Mouse (Mus musculus) hindbrain, embryonic 11.5 days (tissue): ENCODE measurements around the gene Gm20388. TPM values are rescaled to one million over a fixed set of nuclear protein-coding genes. Genes with fewer than 3 reads are reported as not detected.
A peak's percentile ranks its signal among the peaks of the same experiment; 100 is the strongest.

ENCODE experiments used
- ATAC-seq: fragments of 200-750 bp; cut with Nextera tagmentation; 2 replicates; pipeline ENCODE4 v1.8.0; 2017; ENCODE audit warnings: mild to moderate bottlenecking, moderate TSS enrichment, moderate library complexity; ENCODE audit not compliant: low FRiP score
- DNase-seq: peaks from one replicate; pipeline ENCODE4 v3.0.0-alpha.2; 2015; ENCODE audit warnings: low spot score
- H3K27ac ChIP-seq: fragments of 300-500 bp; sonication (generic); 2 replicates; pipeline ENCODE4 v1.5.1; 2014; ENCODE audit warnings: mild to moderate bottlenecking, low read depth, low read length
- H3K27me3 ChIP-seq: fragments of 300-500 bp; sonication (generic); 2 replicates; pipeline ENCODE4 v1.6.1; 2014; ENCODE audit warnings: mild to moderate bottlenecking, low read length, moderate library complexity, mixed read lengths; ENCODE audit not compliant: control insufficient read depth, insufficient read depth
- H3K36me3 ChIP-seq: fragments of 300-500 bp; sonication (generic); 2 replicates; pipeline ENCODE4 v1.6.1; 2014; ENCODE audit warnings: mild to moderate bottlenecking, low read length, moderate library complexity, mixed read lengths; ENCODE audit not compliant: control insufficient read depth, insufficient read depth
- H3K4me1 ChIP-seq: fragments of 300-500 bp; sonication (generic); replicated peaks from 2 replicates; pipeline ENCODE4 v1.6.1; 2014; ENCODE audit warnings: low read length, mixed read lengths; ENCODE audit not compliant: control insufficient read depth, insufficient read depth
- H3K4me2 ChIP-seq: fragments of 300-500 bp; sonication (generic); replicated peaks from 2 replicates; pipeline ENCODE4 v1.6.1; 2014; ENCODE audit warnings: mild to moderate bottlenecking, low read depth, low read length
- H3K4me3 ChIP-seq: fragments of 300-500 bp; sonication (generic); 2 replicates; pipeline ENCODE4 v1.5.1; 2014; ENCODE audit warnings: low read depth, low read length
- H3K9ac ChIP-seq: fragments of 300-500 bp; sonication (generic); 2 replicates; pipeline ENCODE4 v1.6.1; 2014; ENCODE audit warnings: low read depth, low read length
- H3K9me3 ChIP-seq: fragments of 300-500 bp; sonication (generic); 2 replicates; pipeline ENCODE4 v1.6.1; 2016; ENCODE audit warnings: low read length; ENCODE audit not compliant: control insufficient read depth
- WGBS: fragments of 180-500 bp; shearing (Covaris S2); extraction: QIAGEN DNeasy Blood & Tissue Kit; methylation state at CpG from one replicate; pipeline ENCODE4 v1.1.7; 2014; 5-methylcytosine and 5-hydroxymethylcytosine counted together
- polyA plus RNA-seq: library from polyadenylated mRNA; unstranded; fragments of >200 nt; fragmentation: Nextera tagmentation; extraction: Ambion mirVana; gene quantifications from 2 replicates; pipeline ENCODE4 v1.2.1, GENCODE M21; 2014

Gene Gm20388
- polyA plus RNA-seq, 1 experiment from 2014 or later, result 11.8 TPM

DNA sequence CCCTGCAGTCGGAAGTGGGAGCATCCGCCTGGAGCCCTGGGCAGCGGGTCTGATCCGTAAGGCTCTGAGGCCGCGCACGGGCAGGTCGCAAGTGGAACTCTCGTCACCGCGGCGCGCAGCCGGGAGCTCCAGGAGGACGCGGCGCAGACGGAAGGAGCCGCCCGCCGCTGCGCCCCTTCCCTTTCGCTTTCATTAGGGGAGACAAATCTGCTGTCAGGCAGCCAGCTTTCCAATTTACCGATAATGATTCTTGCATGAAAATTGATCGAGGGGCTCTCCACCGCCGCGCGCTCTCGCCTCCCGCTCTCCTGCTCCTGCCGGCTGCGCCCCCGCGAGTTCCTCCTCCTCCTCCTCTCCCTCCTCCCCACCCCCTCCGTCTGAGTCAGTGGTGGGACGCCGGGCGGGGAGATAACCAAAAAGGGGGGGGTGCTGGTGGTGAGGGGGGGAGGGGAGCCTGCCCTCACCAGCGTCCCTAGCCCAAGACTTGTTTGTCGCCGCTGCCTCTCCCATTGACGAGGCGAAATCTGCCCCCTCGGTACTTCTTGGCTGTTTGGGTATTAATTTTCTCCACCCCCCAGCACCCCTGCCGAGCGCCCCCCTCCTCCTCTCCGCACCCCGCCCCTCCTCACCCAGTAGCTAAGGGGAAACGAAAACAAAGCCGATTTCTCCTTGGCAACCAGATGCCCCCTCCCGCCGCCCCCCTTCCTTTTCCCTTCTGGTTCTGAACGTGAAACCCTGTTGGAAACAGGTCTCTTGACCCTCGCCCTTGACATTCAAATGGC lies 577.3 kb downstream of the Gm20388 start:
- 0% methylated on average over 45 of the region's 55 CpGs for WGBS
- peak overlapping the region; percentile 83 for H3K4me2 ChIP-seq
- no peaks in the 10 kb centered on the region; the same call in 1 of the 2 replicates for H3K27me3 ChIP-seq
- H3K36me3 ChIP-seq, result no peaks in the 10 kb centered on the region
- peaks cover 33% of the 10 kb centered on the region for H3K4me1 ChIP-seq
- H3K9me3 ChIP-seq, result no peaks in the 10 kb centered on the region
- peak; percentile 67 for ATAC-seq
- H3K27ac ChIP-seq, result peak overlapping the region; percentile 100
- peak; percentile 88 for DNase-seq
- peak overlapping the region; percentile 98 for H3K9ac ChIP-seq
- H3K4me3 ChIP-seq, result peak overlapping the region; percentile 91

DNA sequence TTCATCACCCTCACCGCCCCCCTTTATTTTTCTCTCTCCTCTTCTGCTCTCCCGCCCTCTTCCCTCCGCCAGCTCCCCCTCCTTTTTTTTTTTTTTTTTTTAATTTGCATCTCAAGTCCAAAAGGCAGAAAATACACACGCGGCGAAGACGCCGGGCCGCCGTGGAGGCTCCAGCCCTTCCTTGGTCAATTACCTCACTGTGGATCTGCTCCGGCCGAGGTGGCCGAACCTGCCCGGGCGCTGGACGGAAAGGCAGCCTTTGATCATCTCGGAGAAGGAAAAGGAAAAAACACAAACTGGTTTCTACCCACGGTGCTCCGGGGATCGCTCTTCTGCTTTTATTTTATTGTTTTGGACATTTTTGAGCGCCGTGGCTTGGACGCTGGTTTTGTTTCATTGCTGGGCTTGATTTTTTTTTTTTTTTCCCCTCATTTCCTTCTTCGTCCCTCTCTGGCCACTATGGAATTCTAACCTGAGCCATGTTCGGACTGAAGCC lies 578.0 kb downstream of the Gm20388 start:
- H3K36me3 ChIP-seq, result no peaks in the 10 kb centered on the region
- H3K4me1 ChIP-seq, result peaks cover 39% of the 10 kb centered on the region
- peak overlapping the region; percentile 83 for H3K4me2 ChIP-seq
- peak overlapping the region; percentile 100 for H3K27ac ChIP-seq
- under 1% methylated on average over 25 of the region's 25 CpGs for WGBS
- H3K4me3 ChIP-seq, result peak overlapping the region; percentile 91
- peak; percentile 0; the same call in 1 of the 2 replicates for ATAC-seq
- no peak for DNase-seq
- H3K9me3 ChIP-seq, result no peaks in the 10 kb centered on the region
- H3K9ac ChIP-seq, result peak overlapping the region; percentile 98
- H3K27me3 ChIP-seq, result no peaks in the 10 kb centered on the region; the same call in 1 of the 2 replicates

DNA sequence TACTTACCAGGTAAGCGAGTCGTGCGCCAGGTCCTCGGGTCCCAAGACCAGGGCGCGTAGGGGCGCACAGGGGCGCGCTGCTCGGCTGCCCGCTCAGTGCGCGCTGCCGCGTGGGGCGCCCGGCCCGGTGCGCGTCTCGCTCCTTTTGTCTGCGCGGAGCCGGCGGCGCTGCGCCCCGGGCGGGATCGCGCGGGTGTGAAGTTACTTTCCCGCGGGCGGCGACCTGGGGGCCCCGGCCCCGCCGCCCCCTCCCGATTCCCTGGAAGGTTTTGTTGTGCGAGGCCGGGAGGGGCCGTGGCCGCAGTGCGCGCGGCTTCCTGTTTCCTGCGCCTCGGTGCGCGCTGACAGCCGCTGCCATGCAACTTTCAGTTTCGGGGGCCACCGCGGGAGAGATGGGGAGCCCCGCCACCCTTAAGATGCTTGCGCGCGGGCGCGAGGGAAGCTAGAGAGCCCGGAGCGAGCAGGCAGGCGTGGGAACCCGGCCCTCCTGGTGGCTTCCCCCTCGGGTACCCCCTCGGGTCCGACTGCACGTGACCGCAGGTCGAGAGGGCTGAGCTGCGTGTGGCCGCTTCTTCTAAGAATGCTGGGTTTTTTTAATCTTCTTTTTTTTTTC lies 578.6 kb downstream of the Gm20388 start:
- under 1% methylated on average over 73 of the region's 73 CpGs for WGBS
- DNase-seq (peak; percentile 75), ATAC-seq (no peak)
- Histone ChIP-seq H3K36me3 (no peaks in the 10 kb centered on the region), H3K27me3 (no peaks in the 10 kb centered on the region; the same call in 1 of the 2 replicates), H3K9ac (peak overlapping the region; percentile 98), H3K4me2 (peak overlapping the region; percentile 83), H3K9me3 (no peaks in the 10 kb centered on the region), H3K4me1 (peaks cover 40% of the 10 kb centered on the region), H3K4me3 (peak overlapping the region; percentile 91), H3K27ac (peak overlapping the region; percentile 100)

DNA sequence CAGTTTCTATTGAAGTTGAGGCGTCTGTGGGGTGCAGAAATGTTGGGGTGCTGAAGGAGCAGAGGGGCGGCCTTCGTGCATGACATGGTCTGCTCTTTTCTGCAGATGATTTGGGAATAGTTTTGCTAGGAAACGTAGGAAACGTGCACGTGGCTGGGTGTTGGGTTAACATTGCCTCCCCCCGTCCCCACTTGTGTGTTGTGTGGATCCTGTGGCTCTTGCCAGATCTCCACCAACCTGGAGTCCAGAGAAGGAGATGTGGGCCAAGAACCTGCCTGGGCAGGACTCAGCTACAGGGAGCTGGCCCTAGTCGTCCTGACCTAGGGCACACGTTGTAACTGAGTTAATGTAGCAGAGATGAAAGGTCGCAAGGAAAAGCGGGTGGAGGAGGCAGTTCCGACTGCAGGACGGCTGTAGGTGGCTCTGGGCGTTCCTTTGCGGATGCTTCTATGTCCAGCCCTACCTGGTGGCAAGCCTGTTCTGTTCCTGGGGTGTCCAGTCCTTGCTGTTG lies 579.2 kb downstream of the Gm20388 start:
- H3K9ac ChIP-seq, result peak overlapping the region; percentile 98
- DNase-seq (peak; percentile 44), ATAC-seq (no peak)
- peaks cover 39% of the 10 kb centered on the region for H3K4me1 ChIP-seq
- peak overlapping the region; percentile 100 for H3K27ac ChIP-seq
- peak overlapping the region; percentile 91 for H3K4me3 ChIP-seq
- peak overlapping the region; percentile 83 for H3K4me2 ChIP-seq
- H3K27me3 ChIP-seq, result no peaks in the 10 kb centered on the region; the same call in 1 of the 2 replicates
- 2% methylated on average over 15 of the region's 15 CpGs for WGBS
- H3K36me3 ChIP-seq, result no peaks in the 10 kb centered on the region
- H3K9me3 ChIP-seq, result no peaks in the 10 kb centered on the region

DNA sequence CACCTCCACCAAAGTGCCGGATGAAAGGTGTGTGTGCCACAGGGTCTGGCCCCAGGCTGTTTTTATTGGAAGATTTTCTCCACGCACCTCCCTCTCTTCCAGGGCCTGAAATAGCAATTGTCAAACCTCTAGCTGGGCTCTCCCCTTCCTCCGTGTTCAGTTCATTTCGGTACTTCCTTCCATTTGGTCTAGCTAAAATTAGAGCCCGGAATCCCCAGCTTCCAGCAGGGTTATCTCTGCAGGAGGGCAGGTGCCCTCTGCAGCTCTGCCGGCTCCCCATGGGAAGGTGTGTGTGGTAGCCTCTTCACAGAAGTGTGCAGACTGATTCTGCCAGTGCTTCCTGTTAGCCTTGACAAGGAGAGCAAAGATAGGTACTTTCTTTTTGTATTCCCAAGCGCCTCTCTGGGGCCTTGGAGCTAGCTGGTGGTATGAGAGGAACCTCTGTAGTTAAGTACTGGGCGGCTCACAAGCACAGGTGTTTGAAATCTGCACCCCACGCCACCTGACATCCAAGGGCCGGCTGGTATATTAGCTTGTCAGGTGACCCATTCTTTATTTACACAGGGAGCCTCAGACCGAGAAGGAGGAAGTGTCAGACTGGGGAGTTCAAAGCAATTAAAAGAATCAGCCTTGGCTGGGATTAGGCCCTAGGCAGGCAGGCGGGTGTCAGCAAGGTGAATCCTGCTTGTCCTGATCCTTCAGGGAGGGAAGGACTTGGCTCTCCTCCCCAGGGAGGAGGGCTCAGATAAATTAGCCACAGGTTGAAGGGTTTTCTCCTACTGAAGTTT lies 579.9 kb downstream of the Gm20388 start:
- WGBS, result 17% methylated on average over 12 of the region's 12 CpGs
- Histone ChIP-seq H3K4me1 (peaks cover 38% of the 10 kb centered on the region), H3K36me3 (no peaks in the 10 kb centered on the region), H3K27ac (peak overlapping the region; percentile 100; the same call in 1 of the 2 replicates), H3K9ac (peak overlapping the region; percentile 98), H3K4me3 (peak overlapping the region; percentile 91), H3K9me3 (no peaks in the 10 kb centered on the region), H3K4me2 (peak overlapping the region; percentile 83), H3K27me3 (no peaks in the 10 kb centered on the region)
- DNase-seq (no peak), ATAC-seq (no peak)

DNA sequence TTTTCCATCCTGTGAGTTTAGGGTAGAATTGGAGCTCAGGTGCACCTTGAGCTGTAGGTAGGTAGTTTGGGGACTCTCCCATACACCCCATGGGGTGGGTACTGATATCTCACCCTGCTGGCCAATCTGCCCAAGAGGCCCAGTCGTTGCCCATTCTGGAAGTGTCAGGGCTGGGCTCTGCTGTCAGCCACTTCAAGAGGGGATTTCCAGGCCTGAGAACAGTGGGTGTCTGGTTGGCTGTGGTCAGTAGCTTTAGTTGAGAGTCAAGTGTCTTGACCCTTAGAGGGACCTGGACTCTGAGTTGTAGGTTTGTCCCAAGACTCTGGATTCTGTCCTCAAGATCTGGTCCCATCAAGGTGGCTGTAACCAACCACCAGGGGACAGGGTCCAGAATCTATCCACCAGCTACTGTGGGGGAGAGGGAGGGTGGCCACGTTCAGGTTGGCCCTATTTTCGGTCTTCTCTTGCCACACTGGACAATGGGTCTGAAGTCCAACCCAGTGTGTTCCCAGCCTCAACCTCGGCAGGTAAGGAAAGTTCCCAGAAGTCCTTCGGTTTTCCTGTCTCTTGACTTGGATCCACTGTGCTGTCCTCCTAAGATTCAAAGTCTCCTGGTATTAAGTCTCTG lies 580.6 kb downstream of the Gm20388 start:
- Histone ChIP-seq H3K27me3 (no peaks in the 10 kb centered on the region), H3K4me2 (peak overlapping the region; percentile 83), H3K4me1 (peaks cover 33% of the 10 kb centered on the region), H3K36me3 (no peaks in the 10 kb centered on the region), H3K9ac (peak overlapping the region; percentile 1; the same call in 1 of the 2 replicates), H3K4me3 (peak overlapping the region; percentile 91), H3K27ac (no peak overlapping the region), H3K9me3 (no peaks in the 10 kb centered on the region)
- WGBS, result 74% methylated on average over 5 of the region's 5 CpGs
- DNase-seq (no peak), ATAC-seq (no peak)

DNA sequence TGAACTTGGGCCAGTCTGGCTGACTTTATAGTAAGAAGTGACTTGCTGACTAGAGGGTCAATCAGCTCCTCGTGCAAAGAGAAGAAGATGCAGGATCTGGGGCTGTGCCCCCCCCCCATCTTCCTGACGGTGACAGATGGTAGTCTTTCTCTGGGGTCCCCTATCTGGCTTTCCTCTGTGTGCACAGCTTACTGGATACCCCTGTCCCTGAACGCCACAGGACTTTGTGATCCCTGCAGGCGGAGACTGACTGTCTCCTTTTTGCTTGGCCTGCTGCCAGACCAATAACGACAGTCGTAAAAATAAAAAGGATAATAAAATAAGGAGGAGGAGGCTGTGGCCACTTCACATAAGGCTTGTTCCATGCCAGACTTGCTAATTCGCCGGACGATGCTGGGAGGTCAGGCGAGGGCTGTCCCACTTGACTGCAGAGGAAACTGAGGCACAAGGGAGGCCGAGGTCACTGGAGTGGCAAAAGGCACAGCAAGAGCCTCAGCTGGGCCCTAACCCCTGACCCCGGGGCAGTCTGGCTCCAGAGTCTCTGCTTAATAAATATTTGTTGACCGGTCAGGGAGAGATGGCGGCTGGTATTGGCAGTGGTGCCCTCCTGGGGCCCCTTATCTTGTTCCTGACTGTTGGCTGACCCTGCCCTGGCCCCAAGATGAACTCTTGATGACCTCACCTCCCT lies 581.7 kb downstream of the Gm20388 start:
- WGBS, result 30% methylated on average over 14 of the region's 14 CpGs
- Histone ChIP-seq H3K4me1 (peaks cover 33% of the 10 kb centered on the region), H3K9me3 (no peaks in the 10 kb centered on the region), H3K9ac (peak overlapping the region; percentile 38), H3K4me3 (peak overlapping the region; percentile 91), H3K27me3 (0 out of 2 replicates have a peak, but pooled peaks cover 3% of the 10 kb centered on the region), H3K27ac (no peak overlapping the region), H3K4me2 (peak overlapping the region; percentile 83), H3K36me3 (no peaks in the 10 kb centered on the region)
- DNase-seq (no peak), ATAC-seq (no peak)
